Mouse (Mus musculus): ENCODE measurements at regions not wholly inside any gene's neighbourhood (a gene's known extent, or its start where the extent isn't known, plus 50 kb on each side); places are given as distances from the start of the nearest gene placed in this dataset.
"Not testable (repeated sequence)": the region's sequence is repeated elsewhere in the genome, so short reads cannot be mapped to it uniquely, and the experiment has no call there.

DNA sequence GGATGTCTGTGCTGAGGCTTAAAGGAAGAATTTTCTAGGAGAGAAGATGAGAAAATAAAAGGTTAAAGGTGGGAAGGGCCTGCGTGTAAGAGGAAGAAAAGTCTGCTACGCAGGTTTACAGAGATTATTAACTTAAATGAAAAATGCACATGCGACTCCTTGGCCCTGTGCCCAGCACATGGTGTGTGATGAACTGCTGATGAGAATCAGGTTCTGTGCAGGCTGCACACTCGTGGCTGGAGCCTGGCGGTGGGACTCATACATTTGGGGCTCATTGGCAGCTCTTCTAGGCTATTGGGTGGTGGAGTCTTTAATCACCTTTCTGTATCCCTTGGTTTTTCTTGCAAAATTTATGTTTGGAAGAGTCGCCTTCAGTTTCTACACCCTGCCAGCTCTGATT, 85.1 kb upstream of the Akt3 start:
- H3K9ac ChIP-seq (ENCODE audit: low read length) = no peak overlapping the region
- H3K4me2 ChIP-seq (ENCODE audit: low read length) = no peak overlapping the region
- no peak overlapping the region for H3K4me3 ChIP-seq (ENCODE audit: control insufficient read depth in 1 of 2, insufficient read depth in 1 of 2, low read depth in 1 of 2, low read length in 2 of 2)
- 38% methylated on average over 6 of the region's 6 CpGs for WGBS
- H3K36me3 ChIP-seq (ENCODE audit: control insufficient read depth, insufficient read depth, low read length) = no peaks in the 10 kb centered on the region
- H3K27me3 ChIP-seq (ENCODE audit: control insufficient read depth, insufficient read depth, low read length) = no peaks in the 10 kb centered on the region
- no peaks in the 10 kb centered on the region for H3K9me3 ChIP-seq (ENCODE audit: control insufficient read depth, low read length)
- H3K27ac ChIP-seq (replicated peaks in 1 of 2; ENCODE audit: control insufficient read depth in 1 of 2, insufficient read depth in 1 of 2, low read depth in 2 of 2, low read length in 2 of 2) = no peak overlapping the region
- peaks cover 8 to 10% of the 10 kb centered on the region in 2 experiments for H3K4me1 ChIP-seq (ENCODE audit: control insufficient read depth in 2 of 2, insufficient read depth in 2 of 2, low read length in 2 of 2)
- no peak for ATAC-seq (ENCODE audit: insufficient number of reproducible peaks, insufficient read depth, low FRiP score, low read depth)

DNA sequence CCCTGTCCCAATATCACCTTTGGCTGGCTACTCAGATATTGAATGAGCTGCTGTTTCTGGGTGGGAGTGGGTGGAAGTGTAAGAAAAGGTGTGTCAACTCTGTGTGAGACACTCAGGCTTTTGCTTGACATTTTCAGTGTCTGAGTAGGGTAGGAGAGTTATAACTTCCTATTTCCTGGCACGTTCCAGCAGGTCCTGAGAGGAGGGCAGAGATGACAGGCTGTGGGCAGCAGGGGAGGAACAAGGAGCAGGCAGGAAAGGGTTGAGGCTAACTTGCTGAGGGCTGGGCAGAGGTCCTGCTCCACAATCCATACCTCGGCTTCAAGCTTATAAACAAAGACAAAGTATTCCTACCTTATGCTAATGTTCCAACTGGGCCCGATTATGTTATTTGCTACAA, 82.2 kb upstream of the Akt3 start:
- 75% methylated on average over 3 of the region's 3 CpGs for WGBS
- peaks cover 0 to 6% of the 10 kb centered on the region in 2 experiments; a peak in 2 of 4 replicates for H3K4me1 ChIP-seq (ENCODE audit: control insufficient read depth in 2 of 2, insufficient read depth in 2 of 2, low read length in 2 of 2)
- no peaks in the 10 kb centered on the region for H3K9me3 ChIP-seq (ENCODE audit: control insufficient read depth, low read length)
- no peak overlapping the region for H3K4me2 ChIP-seq (ENCODE audit: low read length)
- no peaks in the 10 kb centered on the region for H3K27me3 ChIP-seq (ENCODE audit: control insufficient read depth, insufficient read depth, low read length)
- no peak overlapping the region for H3K27ac ChIP-seq (replicated peaks in 1 of 2; ENCODE audit: control insufficient read depth in 1 of 2, insufficient read depth in 1 of 2, low read depth in 2 of 2, low read length in 2 of 2)
- H3K4me3 ChIP-seq (ENCODE audit: control insufficient read depth in 1 of 2, insufficient read depth in 1 of 2, low read depth in 1 of 2, low read length in 2 of 2) = no peak overlapping the region
- H3K9ac ChIP-seq (ENCODE audit: low read length) = no peak overlapping the region
- H3K36me3 ChIP-seq (ENCODE audit: control insufficient read depth, insufficient read depth, low read length) = no peaks in the 10 kb centered on the region
- ATAC-seq (ENCODE audit: insufficient number of reproducible peaks, insufficient read depth, low FRiP score, low read depth) = no peak

DNA sequence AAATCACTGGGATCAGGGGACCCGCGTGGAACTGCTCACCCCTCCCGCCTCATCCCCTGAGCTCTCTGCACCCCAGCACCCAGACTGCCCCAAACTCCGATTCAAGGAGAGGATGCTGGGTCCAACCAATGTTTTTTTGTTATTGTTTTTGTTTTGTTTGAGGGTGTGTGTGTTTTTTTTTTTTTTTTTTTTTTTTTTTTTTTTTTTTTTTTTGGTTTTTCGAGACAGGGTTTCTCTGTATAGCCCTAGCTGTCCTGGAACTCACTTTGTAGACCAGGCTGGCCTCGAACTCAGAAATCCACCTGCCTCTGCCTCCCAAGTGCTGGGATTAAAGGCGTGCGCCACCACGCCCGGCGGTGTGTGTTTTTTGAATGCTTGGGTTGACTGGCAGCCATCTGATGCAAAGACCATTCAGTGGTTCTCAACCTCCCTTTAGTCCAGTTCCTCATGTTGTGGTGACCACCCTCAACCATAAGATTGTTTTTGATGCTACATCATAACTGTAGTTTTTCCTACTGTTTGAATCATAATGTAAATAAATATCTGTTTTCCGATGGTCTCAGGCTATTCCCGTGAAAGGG, 81.3 kb upstream of the Akt3 start:
- WGBS = 64% methylated on average over 11 of the region's 13 CpGs
- peak overlapping the region; percentile 51 to 53 for H3K4me3 ChIP-seq (ENCODE audit: control insufficient read depth in 1 of 2, insufficient read depth in 1 of 2, low read depth in 1 of 2, low read length in 2 of 2)
- H3K4me1 ChIP-seq (ENCODE audit: control insufficient read depth in 2 of 2, insufficient read depth in 2 of 2, low read length in 2 of 2); H3K36me3 ChIP-seq (ENCODE audit: control insufficient read depth, insufficient read depth, low read length); H3K9me3 ChIP-seq (ENCODE audit: control insufficient read depth, low read length); H3K27me3 ChIP-seq (ENCODE audit: control insufficient read depth, insufficient read depth, low read length); ATAC-seq (ENCODE audit: insufficient number of reproducible peaks, insufficient read depth, low FRiP score, low read depth): not testable (repeated sequence)
- H3K9ac ChIP-seq (ENCODE audit: low read length) = peak overlapping the region; percentile 65
- peak overlapping the region; percentile 85 for H3K4me2 ChIP-seq (ENCODE audit: low read length)
- H3K27ac ChIP-seq (replicated peaks in 1 of 2; ENCODE audit: control insufficient read depth in 1 of 2, insufficient read depth in 1 of 2, low read depth in 2 of 2, low read length in 2 of 2) = peak overlapping the region in 1 of 2 experiments; percentile 44; a peak in 1 of 4 replicates

DNA sequence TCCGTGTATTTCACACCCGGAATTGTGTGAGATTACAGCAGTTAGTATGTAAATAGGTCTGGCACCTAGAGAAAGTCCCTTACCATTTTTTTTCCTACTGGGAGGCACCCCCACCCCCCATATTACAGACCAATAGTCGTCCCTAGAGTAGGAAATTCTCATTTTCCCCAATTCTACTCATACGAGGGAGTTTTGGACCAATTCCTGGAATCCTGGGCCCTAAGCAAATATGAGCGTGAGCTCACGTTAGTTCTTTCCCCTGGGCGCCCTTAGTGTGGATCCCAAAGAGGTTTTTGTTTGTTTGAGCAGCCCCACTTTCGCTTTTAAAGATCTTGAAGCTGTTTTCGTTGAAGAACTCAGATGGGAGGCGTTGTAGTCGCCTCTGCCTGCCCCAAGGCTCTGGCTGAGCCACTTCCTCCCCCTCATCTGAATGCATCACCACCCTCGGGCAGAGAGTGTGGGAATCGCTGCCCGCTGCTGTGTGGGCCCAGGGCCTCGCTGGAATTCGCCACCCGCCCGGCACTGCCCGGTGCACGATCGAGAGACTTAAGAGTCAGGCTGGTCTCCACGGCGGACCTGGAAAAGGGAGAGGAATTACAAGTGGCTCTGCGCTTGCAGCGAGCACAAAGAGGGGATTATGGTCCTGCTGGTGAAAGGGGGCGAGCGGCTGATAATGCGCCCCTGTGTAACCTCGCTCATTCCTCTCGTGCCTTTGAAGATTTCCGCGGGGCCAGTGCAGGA, 80.6 kb upstream of the Akt3 start:
- Histone ChIP-seq H3K27me3 (ENCODE audit: control insufficient read depth, insufficient read depth, low read length) (no peaks in the 10 kb centered on the region), H3K9ac (ENCODE audit: low read length) (peak overlapping the region; percentile 65), H3K27ac (replicated peaks in 1 of 2; ENCODE audit: control insufficient read depth in 1 of 2, insufficient read depth in 1 of 2, low read depth in 2 of 2, low read length in 2 of 2) (peak overlapping the region; percentile 30 to 44; a peak in 2 of 4 replicates), H3K9me3 (ENCODE audit: control insufficient read depth, low read length) (no peaks in the 10 kb centered on the region), H3K36me3 (ENCODE audit: control insufficient read depth, insufficient read depth, low read length) (no peaks in the 10 kb centered on the region), H3K4me2 (ENCODE audit: low read length) (peak overlapping the region; percentile 85), H3K4me1 (ENCODE audit: control insufficient read depth in 2 of 2, insufficient read depth in 2 of 2, low read length in 2 of 2) (peaks cover 0 to 6% of the 10 kb centered on the region in 2 experiments; a peak in 2 of 4 replicates), H3K4me3 (ENCODE audit: control insufficient read depth in 1 of 2, insufficient read depth in 1 of 2, low read depth in 1 of 2, low read length in 2 of 2) (peak overlapping the region; percentile 51 to 53)
- WGBS = 6% methylated on average over 32 of the region's 32 CpGs
- ATAC-seq (ENCODE audit: insufficient number of reproducible peaks, insufficient read depth, low FRiP score, low read depth) = no peak

DNA sequence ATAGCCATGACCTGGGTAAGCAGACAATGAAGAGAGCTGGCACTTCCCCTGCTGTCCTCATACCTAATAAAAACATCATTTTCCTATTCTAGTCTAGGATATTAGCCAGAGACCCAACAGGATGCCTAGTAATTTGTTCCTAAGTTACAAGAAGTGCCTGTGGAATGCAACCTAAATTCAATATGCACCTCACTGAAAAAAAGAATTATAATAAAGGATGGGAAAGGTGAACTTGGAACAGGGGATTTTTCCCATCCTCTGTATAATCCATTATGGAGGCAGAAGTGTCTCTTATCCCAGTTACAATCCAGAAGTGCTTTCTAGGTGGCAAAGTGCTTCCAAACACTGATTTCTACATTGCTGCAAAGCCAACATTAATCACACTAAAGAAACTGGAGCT, 79.8 kb upstream of the Akt3 start:
- no peaks in the 10 kb centered on the region for H3K36me3 ChIP-seq (ENCODE audit: control insufficient read depth, insufficient read depth, low read length)

DNA sequence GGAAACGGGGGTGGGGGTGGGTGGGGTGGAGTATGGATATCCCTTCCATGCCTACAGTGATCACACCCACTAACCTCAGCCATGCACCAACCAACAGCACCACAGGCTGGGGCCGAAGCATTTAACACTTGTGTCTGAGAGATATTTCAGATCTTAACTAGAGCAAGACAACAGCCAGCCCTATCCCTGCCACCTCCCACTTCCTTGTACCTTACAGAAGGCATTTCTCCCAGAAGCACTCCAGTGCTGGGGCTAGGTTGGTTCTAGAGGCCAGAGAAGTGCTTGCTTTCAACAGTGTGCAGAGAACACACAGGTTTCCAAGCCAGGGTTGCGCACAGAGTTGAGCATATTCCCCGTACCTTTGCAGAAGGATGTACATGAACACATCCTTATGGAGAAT, 79.1 kb upstream of the Akt3 start:
- Histone ChIP-seq H3K9ac (ENCODE audit: low read length) (no peak overlapping the region), H3K27me3 (ENCODE audit: control insufficient read depth, insufficient read depth, low read length) (no peaks in the 10 kb centered on the region), H3K9me3 (ENCODE audit: control insufficient read depth, low read length) (no peaks in the 10 kb centered on the region), H3K4me1 (ENCODE audit: control insufficient read depth in 2 of 2, insufficient read depth in 2 of 2, low read length in 2 of 2) (peaks cover 0 to 4% of the 10 kb centered on the region in 2 experiments; a peak in 1 of 4 replicates), H3K4me2 (ENCODE audit: low read length) (no peak overlapping the region), H3K27ac (replicated peaks in 1 of 2; ENCODE audit: control insufficient read depth in 1 of 2, insufficient read depth in 1 of 2, low read depth in 2 of 2, low read length in 2 of 2) (no peak overlapping the region), H3K4me3 (ENCODE audit: control insufficient read depth in 1 of 2, insufficient read depth in 1 of 2, low read depth in 1 of 2, low read length in 2 of 2) (no peak overlapping the region), H3K36me3 (ENCODE audit: control insufficient read depth, insufficient read depth, low read length) (no peaks in the 10 kb centered on the region)
- WGBS = 77% methylated on average over 4 of the region's 4 CpGs
- no peak for ATAC-seq (ENCODE audit: insufficient number of reproducible peaks, insufficient read depth, low FRiP score, low read depth)

More for the DNA sequence above, 79.8 kb upstream of the Akt3 start:
- Histone ChIP-seq H3K4me1 (ENCODE audit: control insufficient read depth in 2 of 2, insufficient read depth in 2 of 2, low read length in 2 of 2) (peaks cover 0 to 4% of the 10 kb centered on the region in 2 experiments; a peak in 1 of 4 replicates), H3K9me3 (ENCODE audit: control insufficient read depth, low read length) (no peaks in the 10 kb centered on the region), H3K27ac (replicated peaks in 1 of 2; ENCODE audit: control insufficient read depth in 1 of 2, insufficient read depth in 1 of 2, low read depth in 2 of 2, low read length in 2 of 2) (no peak overlapping the region), H3K9ac (ENCODE audit: low read length) (no peak overlapping the region), H3K4me3 (ENCODE audit: control insufficient read depth in 1 of 2, insufficient read depth in 1 of 2, low read depth in 1 of 2, low read length in 2 of 2) (no peak overlapping the region), H3K4me2 (ENCODE audit: low read length) (no peak overlapping the region), H3K27me3 (ENCODE audit: control insufficient read depth, insufficient read depth, low read length) (no peaks in the 10 kb centered on the region)
- ATAC-seq (ENCODE audit: insufficient number of reproducible peaks, insufficient read depth, low FRiP score, low read depth) = no peak

DNA sequence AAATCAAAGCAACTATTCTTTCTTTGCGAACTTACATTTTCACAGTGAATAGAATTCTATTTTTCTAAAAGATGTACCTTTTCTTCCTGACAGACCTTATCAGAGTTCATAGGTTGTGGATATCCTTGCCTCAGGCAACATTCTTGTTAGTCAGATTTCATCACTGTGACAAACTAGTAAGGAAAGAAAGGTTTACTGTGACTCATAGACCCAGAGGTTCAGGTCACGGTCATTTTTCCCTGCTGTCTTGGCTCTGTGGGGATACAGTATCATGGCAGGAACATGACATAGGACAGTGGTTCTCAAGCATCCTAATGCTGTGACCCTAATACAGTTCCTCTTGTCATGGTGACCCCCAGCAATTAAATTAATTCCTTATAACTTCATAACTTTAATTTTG, 78.4 kb upstream of the Akt3 start:
- Histone ChIP-seq H3K4me1 (ENCODE audit: control insufficient read depth in 2 of 2, insufficient read depth in 2 of 2, low read length in 2 of 2) (peaks cover 0 to 4% of the 10 kb centered on the region in 2 experiments; a peak in 1 of 4 replicates), H3K27me3 (ENCODE audit: control insufficient read depth, insufficient read depth, low read length) (no peaks in the 10 kb centered on the region), H3K9me3 (ENCODE audit: control insufficient read depth, low read length) (no peaks in the 10 kb centered on the region), H3K4me2 (ENCODE audit: low read length) (no peak overlapping the region), H3K27ac (replicated peaks in 1 of 2; ENCODE audit: control insufficient read depth in 1 of 2, insufficient read depth in 1 of 2, low read depth in 2 of 2, low read length in 2 of 2) (no peak overlapping the region), H3K4me3 (ENCODE audit: control insufficient read depth in 1 of 2, insufficient read depth in 1 of 2, low read depth in 1 of 2, low read length in 2 of 2) (no peak overlapping the region), H3K36me3 (ENCODE audit: control insufficient read depth, insufficient read depth, low read length) (no peaks in the 10 kb centered on the region), H3K9ac (ENCODE audit: low read length) (no peak overlapping the region)
- ATAC-seq (ENCODE audit: insufficient number of reproducible peaks, insufficient read depth, low FRiP score, low read depth) = no peak
- 89% methylated on average over 2 of the region's 2 CpGs for WGBS
